Mouse (Mus musculus): ENCODE results near the gene Ccser1.

DNA sequence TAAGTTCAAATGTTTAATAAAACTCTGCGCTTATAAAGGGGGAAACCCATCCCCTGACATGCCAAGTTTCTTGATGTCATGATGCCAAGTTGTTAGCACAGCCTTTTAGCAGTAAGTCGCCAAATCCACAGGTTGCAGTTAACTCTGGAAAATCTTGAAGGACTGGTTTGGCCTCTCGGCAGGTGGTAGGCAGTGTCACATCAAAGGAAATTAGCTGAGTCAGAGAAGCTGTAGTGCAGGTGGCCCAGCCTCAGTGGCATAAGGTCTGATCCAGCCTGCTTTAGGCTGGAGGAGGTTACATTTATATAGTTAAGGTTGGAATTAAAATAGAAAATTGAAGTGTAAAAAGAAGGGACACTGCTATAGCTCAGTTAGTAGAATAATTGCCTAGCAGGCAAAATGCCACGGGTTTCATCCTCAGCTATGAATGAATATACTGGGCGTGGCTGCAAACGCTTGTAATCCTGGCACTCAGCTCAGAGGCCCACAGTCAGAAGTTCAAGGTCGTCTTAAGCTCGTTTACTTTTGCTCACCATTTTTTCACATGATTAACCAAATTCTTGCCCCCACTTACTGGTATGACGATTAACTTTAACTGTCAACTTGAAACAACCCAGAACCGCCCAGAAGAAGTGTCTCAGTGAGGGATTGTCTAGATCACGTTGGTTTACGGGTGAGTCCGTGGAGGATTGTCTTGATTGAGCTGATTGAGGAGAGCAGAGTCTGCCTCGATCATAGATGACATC, 343.8 kb downstream of the Ccser1 start:
- TF ChIP-seq GATA1 (IDR thresholded peaks at IDR 0.05; ENCODE audit: low read length) (no peak), TAL1 (IDR thresholded peaks at IDR 0.05; ENCODE audit: low read length) (no peak)
